Mouse (Mus musculus) CD8-positive naive resting alpha-beta T cell, adult 2 months (primary cell): ENCODE data around the gene Trim80.

ENCODE experiments used
- DNase-seq, 2 experiments: peaks; one replicate each; pipeline ENCODE4 v3.0.0; 2022; ENCODE audit warnings: low read depth in 2 of 2, low spot score in 2 of 2

Trim80 gene

DNA sequence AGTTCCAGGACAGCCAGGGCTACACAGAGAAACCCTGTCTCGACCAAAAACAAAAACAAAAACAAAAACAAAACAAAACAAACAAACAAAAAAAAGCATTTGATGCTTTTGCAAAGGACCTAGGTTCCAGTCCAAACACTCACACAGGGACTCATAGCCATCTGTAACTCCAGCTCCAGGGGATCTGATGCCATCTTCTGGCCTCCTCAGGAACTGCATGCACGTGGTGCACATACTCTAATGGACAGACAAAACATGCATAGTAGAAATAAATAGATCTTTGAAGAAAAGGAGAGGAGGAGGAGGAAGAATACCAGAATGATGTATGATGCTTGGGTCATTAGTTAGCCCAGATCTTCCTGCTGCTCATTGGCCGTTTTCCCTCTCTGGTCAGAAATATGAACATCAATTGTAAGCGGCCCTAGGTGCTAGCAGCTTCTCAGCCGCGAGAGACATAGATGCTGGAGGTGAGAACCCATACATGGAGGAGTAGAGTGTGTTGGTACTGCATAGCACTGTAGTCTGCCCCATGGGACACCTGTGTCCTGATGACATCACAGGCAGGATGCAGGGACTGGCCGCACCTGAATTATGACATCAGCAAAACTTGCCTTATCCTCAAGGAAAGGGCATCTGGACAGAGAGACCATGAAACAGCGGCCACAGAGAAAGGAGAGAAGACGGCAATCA, at the start of gene Trim80:
Gene Trim80, plus strand, starts transcription at position 640 of the 690 bp plus-strand sequence.
- DNase-seq, result no peak

DNA sequence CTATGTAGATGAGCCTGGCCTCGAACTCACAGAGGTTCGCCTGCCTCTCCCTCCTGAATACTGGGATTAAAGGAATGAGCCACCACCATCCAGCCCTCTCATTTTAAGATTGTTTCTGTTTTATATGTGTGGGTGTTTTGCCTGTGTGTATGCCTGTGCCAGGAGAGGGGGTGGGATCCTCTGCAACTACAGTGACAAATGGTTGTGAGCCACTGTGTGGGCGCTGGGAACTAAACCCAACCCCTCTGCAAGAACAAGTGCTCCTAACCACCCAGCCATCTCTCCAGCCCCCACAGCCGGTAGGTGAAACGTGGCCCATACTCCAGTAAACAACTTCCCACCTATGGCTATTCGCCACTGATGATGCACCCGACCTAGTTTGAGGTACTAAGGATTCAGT, 49.0 kb upstream of the Trim80 start:
- DNase-seq, result no peak

DNA sequence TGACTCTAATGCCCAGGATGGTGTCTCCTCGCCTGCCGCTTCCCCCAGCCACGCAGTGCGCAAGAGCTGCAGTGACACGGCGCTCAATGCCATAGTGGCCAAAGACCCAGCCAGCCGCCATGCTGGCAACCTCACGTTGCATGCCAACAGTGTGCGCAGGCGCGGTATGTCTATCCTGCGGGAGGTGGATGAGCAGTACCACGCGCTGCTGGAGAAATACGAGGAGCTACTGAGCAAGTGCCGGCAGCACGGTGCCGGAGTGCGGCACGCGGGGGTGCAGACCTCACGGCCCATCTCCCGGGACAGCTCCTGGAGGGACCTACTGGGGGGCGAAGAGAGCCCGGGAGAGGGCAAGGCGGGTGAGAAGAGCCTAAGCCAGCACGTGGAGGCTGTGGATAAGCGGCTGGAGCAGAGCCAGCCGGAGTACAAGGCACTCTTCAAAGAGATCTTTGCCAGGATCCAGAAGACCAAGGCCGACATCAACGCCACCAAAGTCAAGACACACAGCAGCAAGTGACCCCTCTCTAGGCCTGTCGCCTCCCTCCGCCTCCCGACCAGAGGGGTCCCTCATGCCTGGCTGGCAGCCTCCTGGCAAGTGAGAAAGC, 46.5 kb upstream of the Trim80 start:
- DNase-seq, result no peak

DNA sequence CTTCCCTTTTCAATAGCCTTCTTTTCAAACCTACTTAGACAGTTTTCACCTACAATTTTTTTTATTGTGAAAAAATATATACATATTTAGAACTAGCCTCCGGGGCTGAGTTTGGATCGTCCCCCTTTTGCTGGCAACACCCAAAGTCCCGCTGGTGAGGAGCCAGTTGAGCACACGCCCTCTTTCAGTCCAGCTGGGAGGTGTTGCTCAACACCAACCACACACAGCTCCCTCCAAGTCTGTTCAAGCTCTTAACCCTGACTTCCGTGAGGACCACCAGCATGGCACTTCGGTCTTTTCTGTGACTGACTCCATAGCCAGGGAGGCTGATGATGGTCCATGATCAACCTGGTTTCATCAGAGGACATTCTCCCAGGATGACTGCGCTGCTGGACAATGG, 42.3 kb upstream of the Trim80 start:
- DNase-seq, result no peak

DNA sequence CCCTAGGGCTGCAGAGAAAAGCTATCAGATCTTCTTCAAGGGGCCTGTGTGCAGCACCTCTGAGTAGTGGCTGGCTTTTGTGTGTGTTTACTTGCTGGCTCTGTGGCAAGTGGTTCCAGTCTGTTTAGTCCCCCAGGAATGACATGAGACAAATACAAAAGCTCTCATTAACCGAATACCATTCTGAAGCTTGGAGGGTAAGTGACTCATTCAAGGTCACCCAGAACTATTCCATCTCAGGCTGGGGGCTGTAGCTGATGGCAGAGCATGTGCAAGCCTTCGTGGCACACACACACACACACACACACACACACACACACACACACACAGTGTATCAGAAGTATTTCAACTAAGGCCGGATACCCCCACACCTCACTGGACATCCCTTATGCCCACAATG, 40.2 kb upstream of the Trim80 start:
- no peak for DNase-seq

DNA sequence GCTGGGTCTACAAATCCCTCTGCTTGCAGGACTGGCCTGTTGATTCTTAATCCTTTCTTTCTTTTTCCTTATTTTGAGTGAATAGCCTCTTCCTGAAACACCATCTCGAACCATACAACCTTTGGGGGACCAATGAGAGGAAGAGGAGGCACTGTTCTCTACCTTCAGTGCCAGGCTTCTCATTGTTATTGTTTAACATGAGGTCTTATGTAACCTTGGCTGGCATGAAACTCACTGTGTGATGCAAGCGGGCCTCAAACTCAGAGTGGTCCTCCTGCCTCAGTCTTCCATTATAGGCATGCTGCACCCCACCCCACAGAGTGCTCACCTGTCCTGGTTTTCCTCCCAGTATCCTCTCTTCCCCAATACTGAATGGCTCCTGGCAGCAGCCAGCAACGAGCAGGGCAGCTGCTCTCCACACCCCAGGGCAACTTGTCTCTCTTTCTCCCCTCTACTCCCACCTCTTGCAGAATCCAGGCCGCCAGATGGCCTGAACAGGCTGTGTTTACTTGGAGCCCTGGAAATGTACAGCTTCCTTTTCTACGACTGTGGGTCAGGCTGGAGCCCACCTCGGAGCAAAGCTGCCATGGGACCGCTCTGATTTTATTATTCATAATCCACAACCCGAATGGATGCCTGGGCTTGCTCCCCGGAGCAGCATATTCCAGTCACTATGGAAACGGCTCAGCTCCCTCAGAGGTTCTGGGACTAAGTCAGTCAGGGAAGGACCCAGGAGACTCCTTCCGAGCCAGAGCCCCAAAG, 39.5 kb upstream of the Trim80 start:
- DNase-seq, result no peak

DNA sequence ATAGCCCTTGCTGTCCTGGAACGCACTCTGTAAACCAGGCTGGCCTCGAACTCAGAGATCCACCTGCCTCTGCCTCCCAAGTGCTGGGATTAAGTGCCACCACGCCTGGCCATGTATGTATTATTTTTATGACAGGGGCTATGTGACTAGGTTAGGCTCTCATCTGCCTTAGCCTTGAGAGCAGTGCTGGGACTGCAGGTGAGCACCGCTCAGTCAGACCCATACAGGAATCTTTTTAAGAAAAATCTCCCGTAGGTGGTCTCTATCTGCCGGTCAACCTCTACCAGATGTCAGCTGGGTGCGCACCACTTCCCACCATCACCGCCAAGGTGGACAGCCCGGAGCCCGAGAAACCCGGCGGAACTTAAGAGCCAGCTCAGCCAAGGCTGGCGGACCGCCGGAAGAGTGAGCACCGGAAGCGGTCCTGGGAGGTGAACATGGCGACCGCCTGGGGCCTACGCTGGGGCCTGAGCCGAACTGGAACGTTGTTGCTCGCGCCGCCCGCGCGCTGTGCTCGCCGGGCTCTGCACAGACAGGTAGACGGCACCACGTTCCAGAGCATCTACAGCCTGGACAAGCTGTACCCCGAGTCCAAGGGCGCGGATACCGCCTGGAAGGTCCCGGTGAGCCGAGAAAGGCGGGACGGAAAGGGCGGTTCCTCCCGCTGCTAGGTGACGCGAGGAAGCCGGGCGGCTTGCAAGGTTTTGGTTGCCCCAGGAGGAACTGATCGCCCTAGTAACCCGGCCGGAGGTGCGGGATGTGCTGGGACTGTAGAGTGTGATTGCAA, 36.8 kb upstream of the Trim80 start, which contains the start of gene Mrpl58:
Gene Mrpl58, plus strand, starts transcription at position 415 of the 787 bp plus-strand sequence.
- DNase-seq, result peak; percentile 70 to 79

DNA sequence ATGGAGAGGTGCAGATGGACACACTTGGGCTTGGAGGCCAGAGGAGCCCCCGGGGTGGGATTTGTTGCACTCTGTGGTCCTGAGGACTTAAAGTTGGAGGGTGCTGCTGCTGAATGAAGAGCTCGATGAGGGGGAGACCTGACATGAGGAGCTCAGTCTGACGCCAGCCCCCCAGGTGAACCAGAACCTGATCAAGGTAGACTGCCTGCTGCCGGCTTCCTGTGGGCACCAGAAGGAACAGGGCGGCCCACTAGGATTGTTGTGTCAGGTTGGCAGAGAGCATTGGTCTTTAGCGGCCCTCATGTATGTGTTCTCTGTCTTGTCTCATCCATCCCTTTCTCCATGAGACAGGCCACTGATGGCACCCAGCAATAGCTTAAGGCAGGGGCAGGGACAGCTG, 34.6 kb upstream of the Trim80 start:
- DNase-seq, result no peak

DNA sequence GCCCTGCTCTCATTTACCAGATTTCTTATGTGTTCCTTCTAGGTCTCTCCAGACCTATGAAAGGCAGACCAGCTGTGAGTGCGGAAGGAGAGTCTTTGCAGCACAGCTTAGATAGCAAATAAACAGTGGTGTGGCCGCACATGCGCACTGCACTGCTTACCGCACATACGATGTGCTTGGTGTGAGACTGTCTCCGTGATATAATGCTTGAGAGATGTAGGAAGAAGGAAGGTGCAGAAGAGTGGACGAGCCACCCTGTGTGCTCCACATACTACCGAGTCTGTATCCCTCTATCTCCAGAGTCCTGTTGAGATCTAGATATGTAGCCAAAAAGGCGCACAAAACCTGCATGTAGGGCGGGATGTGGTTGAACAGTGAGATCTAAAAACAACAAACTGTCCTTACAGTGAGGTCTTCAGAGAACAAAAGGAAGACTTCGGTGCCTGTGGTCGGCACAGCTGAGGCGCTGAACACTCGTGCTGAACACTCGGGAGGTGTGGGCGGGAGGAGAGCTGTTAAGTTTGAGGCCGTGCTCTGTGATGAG, 33.4 kb upstream of the Trim80 start:
- DNase-seq, result peak; percentile 65 to 80

DNA sequence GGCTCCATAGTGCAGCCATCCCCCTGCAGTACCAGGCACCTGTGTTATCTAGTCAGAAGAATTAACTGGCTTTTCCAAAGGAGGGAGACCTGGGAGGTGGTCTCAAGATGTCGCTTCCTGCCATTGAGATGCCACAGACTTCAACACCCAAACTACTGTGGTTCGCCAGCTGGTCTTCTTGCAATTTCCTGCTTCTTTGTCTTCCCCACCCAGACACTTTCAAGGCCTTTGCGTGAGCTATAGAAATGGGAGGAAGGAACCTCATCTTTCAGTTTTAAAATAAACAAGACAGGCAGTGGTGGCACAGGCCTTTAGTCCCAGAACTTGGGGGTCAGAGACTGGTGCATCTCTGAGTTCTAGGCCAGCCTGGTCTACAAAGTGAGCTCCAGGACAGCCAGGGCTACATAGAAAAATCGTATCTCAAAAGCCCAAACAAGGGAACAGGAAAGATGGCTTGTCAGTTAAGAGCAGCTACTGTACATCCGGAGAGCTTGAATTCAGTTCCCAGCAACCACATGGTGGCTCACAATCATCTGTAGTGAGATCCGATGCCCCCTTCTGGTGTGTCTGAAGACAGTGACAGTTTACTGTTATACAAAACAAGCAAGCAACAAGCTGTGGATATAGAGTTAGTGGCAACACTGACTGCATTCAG, 32.0 kb upstream of the Trim80 start:
- peak; percentile 39 to 58 for DNase-seq

DNA sequence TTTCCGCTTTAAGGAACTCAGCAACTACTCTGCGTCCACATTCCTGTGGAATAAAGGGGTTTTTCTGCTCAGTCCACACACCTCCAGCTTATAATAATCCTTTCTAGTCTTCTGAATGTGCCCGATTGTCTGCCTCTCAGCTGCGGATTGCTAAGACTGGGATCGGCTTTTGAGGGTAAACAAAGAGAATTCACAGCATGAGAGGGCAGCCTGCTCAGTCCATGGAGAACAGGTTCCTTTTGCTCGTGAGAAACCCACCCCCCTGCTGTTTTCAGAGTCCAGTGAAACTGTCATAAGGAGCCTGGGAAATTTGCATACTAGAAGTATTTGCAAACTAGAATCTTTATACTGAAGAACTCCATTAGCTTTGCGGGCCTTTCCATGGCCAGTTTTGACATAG, 30.8 kb upstream of the Trim80 start:
- no peak for DNase-seq

DNA sequence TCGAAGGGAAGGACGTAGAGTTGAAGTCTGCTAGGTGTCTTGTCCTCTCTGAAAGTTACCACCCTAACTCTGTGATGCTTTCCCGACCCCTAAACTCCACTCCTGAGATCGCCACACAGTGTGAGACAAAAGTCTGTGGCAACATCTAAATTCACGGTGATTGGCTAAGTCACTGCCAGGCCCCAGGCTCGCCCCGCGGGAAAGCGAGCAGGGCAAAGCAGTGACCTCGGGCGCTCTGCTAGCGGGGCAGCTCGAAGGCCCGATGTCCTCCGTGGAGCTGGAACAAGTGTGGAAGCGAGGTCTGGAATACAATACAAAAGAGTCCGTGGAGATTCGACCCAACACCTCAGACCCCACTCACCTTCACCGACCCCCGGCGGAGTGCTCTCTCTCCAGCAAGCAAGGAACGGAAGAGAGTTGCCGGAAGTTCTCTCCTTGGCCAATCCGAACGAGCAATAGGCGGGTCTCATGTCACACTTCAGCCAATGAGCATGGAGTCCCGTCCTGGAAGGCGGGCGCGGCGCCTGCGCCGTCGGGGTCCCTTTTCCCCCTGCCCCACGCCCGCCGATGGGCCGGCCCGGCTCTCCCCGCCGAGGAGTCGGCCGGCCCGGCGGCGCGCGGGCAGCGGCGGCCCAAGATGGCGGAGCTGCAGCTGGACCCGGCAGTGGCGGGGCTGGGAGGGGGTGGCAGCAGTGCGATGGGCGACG, 20.7 kb upstream of the Trim80 start, which contains the start of the genes Atp5h and Kctd2:
Gene Atp5h, minus strand, starts transcription at position 432 of the 707 bp plus-strand sequence.
Gene Kctd2, plus strand, starts transcription at position 598 of the 707 bp plus-strand sequence.
- peak; percentile 91 to 93 for DNase-seq

DNA sequence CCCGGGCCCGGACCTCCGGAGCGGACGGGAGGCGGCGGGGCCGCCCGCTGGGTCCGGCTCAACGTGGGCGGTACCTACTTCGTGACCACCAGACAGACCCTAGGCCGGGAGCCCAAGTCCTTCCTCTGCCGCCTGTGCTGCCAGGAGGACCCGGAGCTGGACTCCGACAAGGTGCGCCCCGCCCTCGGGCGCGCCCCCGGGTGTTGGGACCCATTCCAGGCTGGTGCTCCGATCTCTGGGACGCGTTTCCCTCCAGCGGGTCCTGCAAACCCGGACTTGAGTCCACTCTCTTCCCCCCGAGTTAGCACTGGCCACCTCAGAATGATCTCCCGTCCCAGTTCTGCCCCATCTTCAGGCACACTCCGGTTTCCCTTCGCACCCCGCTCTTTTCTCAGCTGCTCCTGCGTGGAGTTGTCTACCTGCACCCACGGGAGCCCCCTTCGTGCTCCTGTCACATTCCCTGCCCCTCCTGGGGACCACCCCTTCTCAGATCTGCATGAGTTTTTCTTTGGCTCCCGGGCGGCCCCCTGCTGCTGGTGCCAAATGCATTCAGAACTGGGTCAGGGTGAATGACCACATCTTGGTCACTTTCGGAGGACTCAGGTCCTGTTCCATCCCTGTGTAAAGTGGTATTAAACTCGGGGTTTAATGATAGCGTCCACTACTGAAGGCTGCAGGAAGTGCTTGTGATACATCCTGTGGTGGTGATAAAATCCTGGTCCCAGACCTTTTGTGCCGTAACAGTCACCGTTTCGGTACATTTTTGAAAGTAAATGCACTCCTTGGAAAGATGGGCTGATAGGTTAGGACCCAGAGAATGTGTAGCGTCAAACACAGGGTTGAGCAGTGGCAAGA, 19.8 kb upstream of the Trim80 start:
- DNase-seq, result no peak

DNA sequence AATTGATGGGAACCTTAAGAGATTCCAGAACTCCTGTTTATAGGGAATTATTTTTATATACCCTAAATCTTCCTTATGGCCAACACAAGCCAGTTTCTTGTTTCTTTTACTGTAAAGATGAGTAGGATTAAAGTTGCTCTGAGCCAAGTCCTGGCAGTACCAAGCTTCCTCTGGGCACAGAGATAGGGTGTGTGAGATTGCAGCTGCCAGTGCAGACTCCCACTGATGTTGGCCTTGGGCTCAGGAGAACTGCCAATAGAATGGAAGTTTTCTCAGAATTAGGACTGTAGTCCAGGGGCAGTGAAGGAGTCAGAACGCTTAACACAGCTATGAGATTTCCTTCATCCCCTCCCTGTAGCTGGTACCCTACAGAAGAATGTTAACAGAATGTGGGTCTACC, 19.0 kb upstream of the Trim80 start:
- DNase-seq, result no peak

DNA sequence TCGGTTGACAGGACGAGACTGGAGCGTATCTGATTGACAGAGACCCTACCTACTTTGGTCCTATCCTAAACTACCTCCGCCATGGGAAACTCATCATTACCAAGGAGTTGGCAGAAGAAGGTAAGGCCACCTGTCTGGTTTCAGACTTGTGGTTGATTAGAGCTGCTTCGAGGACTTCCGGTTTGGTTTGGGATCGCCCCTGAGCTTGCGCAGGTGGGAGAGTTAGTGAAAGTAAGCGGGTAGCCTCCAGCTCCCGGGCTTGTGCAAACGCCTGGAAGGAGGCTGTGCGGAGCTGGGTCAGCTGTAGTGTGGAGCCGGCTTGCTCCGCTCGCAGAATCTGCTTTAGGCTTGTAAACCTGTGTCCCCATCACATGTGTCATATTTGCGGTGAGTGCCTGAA, 18.4 kb upstream of the Trim80 start:
- DNase-seq, result no peak

DNA sequence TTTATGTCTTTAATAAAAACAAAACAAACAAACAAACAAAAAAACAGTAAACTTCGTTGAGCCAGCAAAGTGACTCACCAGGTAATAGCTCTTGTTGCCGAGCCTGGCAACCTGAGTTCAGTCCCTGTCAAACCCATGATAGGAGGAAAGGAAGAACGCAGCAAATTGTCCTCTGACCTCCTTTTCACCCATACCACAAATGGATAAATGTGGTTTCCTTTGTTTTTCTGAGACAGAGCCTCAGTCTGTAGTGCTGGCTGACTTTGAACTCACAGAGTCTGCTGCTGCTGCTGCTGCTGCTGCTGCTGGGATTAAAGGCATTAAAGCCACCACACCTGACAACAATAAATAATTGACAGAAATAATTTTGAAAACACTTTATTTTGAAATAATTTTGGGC, 17.3 kb upstream of the Trim80 start:
- no peak for DNase-seq

DNA sequence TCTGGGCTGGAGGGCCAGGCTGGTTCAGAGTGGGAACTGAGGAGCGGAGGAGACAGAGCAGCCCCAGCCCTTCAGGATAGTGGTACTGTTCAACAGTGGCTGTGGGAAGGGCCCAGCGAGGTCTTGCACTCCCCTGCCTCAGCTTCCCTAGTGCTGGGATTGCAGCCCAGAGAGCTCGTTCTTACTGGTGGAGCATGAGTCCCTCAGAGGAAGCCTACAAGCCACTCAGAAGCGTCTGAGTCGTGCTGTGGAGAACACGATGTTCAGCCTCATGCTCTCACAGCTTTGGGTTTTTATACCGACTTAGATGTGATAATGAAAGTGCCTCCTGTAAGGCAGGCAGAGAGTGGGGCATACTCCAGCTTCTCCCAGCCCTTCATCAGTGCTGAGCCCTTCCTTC, 15.7 kb upstream of the Trim80 start:
- no peak for DNase-seq

DNA sequence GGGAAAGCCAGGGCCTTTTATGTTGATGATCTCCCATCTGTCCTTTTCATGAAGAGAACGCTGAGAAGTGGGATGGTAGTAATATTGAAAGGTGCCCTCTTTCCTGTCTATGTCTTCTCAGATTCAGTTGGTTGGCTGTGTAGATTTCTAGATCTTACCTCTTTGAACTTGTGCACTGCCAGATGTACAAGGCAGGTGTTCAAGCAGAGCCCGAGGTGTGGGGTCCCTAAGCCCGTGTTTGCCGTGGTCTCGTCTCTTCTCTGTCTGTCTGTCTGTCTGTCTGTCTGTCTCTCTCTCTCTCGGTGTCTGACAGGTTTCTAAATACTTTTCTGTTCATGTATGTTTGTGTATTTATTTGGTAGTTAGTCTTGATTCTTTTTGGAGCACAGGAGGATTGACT, 14.7 kb upstream of the Trim80 start:
- DNase-seq, result no peak
